Mouse (Mus musculus): ENCODE results near the gene Nectin2. TPM values are rescaled to one million over a fixed set of nuclear protein-coding genes. Genes with fewer than 3 reads are reported as not detected.

Nectin2 gene
- total RNA-seq, 4 experiments from 2014 or later: 6.5 to 8.0 (median 7.4) TPM

Other genes starting within 250 kb of the Nectin2 start
- 1 to 10 TPM; 6.5 to 7.7 (median 7.1) TPM for gene Bloc1s3, start 242.1 kb downstream of the Nectin2 start, total RNA-seq (2022)
- 10 to 100 TPM; 19.0 to 25.5 (median 23.5) TPM for gene Trappc6a, start 242.1 kb downstream of the Nectin2 start, total RNA-seq (2022)
- gene Nkpd1, start 232.6 kb downstream of the Nectin2 start, total RNA-seq (2022): 1 to 10 TPM in 2 of 4 experiments, under 1 TPM in 2; 0.83 to 1.7 (median 1.1) TPM
- gene Ppp1r37, start 187.4 kb downstream of the Nectin2 start, total RNA-seq (2022): 100 to 1,000 TPM; 118 to 134 (median 124) TPM
- gene Zfp296, start 173.2 kb downstream of the Nectin2 start, total RNA-seq (2022): 1 to 10 TPM; 1.6 to 1.9 (median 1.8) TPM
- 10 to 100 TPM; 44.2 to 59.5 (median 51.3) TPM for gene Gemin7, start 172.9 kb downstream of the Nectin2 start, total RNA-seq (2022)
- gene Clasrp, start 146.0 kb downstream of the Nectin2 start, total RNA-seq (2022): 10 to 100 TPM; 74.8 to 89.4 (median 84.1) TPM
- 1 to 10 TPM; 5.6 to 7.2 (median 6.4) TPM for gene Relb, start 121.0 kb downstream of the Nectin2 start, total RNA-seq (2022)
- gene Clptm1, start 85.5 kb downstream of the Nectin2 start, total RNA-seq (2022): 100 to 1,000 TPM; 145 to 171 (median 154) TPM
- gene Apoc2, start 72.5 kb downstream of the Nectin2 start, total RNA-seq (2022): not detected
- gene Gm44805, start 69.1 kb downstream of the Nectin2 start, total RNA-seq (2022): not detected
- under 1 TPM in 1 of 4 experiments, not detected in 3; 0.81 TPM for gene Apoc4, start 69.0 kb downstream of the Nectin2 start, total RNA-seq (2022)
- 1 to 10 TPM; 3.4 to 6.2 (median 4.7) TPM for gene Apoc1, start 57.8 kb downstream of the Nectin2 start, total RNA-seq (2022)
- gene Apoe, start 51.3 kb downstream of the Nectin2 start, total RNA-seq (2022): 1,000 to 10,000 TPM; 1,704 to 2,821 (median 2,131) TPM
- 100 to 1,000 TPM; 109 to 112 (median 111) TPM for gene Tomm40, start 35.0 kb downstream of the Nectin2 start, total RNA-seq (2022)
- 10 to 100 TPM; 15.8 to 18.7 (median 17.1) TPM for gene Bcam, start 20.5 kb upstream of the Nectin2 start, total RNA-seq (2022)
- gene Cblc, start 46.3 kb upstream of the Nectin2 start, total RNA-seq (2022): not detected
- gene Bcl3, start 72.3 kb upstream of the Nectin2 start, total RNA-seq (2022): 1 to 10 TPM in 2 of 4 experiments, under 1 TPM in 1, not detected in 1; 0.57 to 6.4 (median 2.9) TPM
- 1 to 10 TPM; 1.4 to 2.5 (median 2.0) TPM for gene Gm19345, start 101.5 kb upstream of the Nectin2 start, total RNA-seq (2022)
- gene Ceacam16, start 110.8 kb upstream of the Nectin2 start, total RNA-seq (2022): not detected
- gene Ceacam19, start 137.5 kb upstream of the Nectin2 start, total RNA-seq (2022): not detected
- 10 to 100 TPM in 2 of 4 experiments, 1 to 10 TPM in 2; 7.0 to 12.4 (median 10.5) TPM for gene Pvr, start 170.7 kb upstream of the Nectin2 start, total RNA-seq (2022)
- gene Igsf23, start 200.3 kb upstream of the Nectin2 start, total RNA-seq (2022): not detected
- not detected for gene Ceacam20, start 214.9 kb upstream of the Nectin2 start, total RNA-seq (2022)
- not detected for gene Nlrp9b, start 241.0 kb upstream of the Nectin2 start, total RNA-seq (2022)